Mouse (Mus musculus): ENCODE measurements around the gene Nxpe2.

DNA sequence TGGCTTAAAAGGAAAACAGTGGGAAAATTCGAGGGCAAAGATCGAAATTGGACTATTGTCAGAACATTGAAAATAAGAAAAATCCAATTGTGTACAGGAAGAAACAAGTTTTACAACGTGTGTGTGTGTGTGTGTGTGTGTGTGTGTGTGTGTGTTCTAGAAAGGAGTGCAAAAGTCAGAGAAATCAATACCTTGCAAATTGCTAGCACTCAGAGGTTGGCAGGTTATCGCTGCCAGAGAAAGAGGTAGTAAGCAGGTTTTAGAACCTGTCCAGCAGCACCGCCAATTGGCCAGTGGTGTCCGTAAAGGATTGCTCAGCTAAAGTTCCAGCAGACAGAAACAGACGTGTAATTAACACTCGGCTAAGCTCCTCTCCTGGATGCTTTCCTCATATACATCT is 69.0 kb downstream of the Nxpe2 start:
- TF ChIP-seq CTCF (IDR thresholded peaks at IDR 0.05), result no peak
- TF ChIP-seq EP300 (IDR thresholded peaks at IDR 0.05), result no peak
